Mouse (Mus musculus) thymus, adult 2 months (tissue): ENCODE measurements around the gene Elp1. TPM values are rescaled to one million over a fixed set of nuclear protein-coding genes. Genes with fewer than 3 reads are reported as not detected.

Source experiments
- DNase-seq: peaks from one replicate; pipeline ENCODE4 v3.0.0; 2021
- H3K27ac ChIP-seq: fragments of 200-500 bp; 2 replicates; pipeline ENCODE4 v1.5.1; 2012; ENCODE audit warnings: low read length, control low read depth; ENCODE audit not compliant: control insufficient read depth, insufficient read depth
- H3K27me3 ChIP-seq: fragments of 200-500 bp; 2 replicates; pipeline ENCODE4 v1.6.1; 2012; ENCODE audit warnings: mild to moderate bottlenecking, low read length, moderate library complexity, mixed read lengths; ENCODE audit not compliant: control insufficient read depth, insufficient read depth
- H3K36me3 ChIP-seq: fragments of 200-500 bp; 2 replicates; pipeline ENCODE4 v1.6.1; 2012; ENCODE audit warnings: mild to moderate bottlenecking, low read length, moderate library complexity; ENCODE audit not compliant: control insufficient read depth, insufficient read depth
- H3K4me1 ChIP-seq: fragments of 200-500 bp; replicated peaks from 2 replicates; pipeline ENCODE4 v1.6.1; 2012; ENCODE audit warnings: low read length; ENCODE audit not compliant: control insufficient read depth, insufficient read depth
- H3K4me3 ChIP-seq: fragments of 200-500 bp; 2 replicates; pipeline ENCODE4 v1.5.1; 2012; ENCODE audit warnings: mild to moderate bottlenecking, low read length, control low read depth, moderate library complexity; ENCODE audit not compliant: control insufficient read depth, insufficient read depth
- CTCF ChIP-seq: fragments of 200-500 bp; IDR thresholded peaks from 2 replicates; pipeline ENCODE4 v1.5.1; 2012; ENCODE audit warnings: mild to moderate bottlenecking, control low read depth, low read length, moderate library complexity, borderline replicate concordance; ENCODE audit not compliant: control insufficient read depth, poor library complexity, insufficient read depth; ENCODE audit errors: extremely low read depth
- POLR2A ChIP-seq: fragments of 200-500 bp; IDR thresholded peaks from 2 replicates; pipeline ENCODE4 v1.6.1; 2012; ENCODE audit warnings: mild to moderate bottlenecking, low read length, control low read depth, moderate library complexity; ENCODE audit not compliant: control insufficient read depth, poor library complexity, insufficient read depth; ENCODE audit errors: extremely low read depth
- WGBS: fragments of 180-500 bp; shearing (Covaris S2); methylation state at CpG from one replicate; pipeline ENCODE4 v1.1.7; 2018; 5-methylcytosine and 5-hydroxymethylcytosine counted together
- polyA plus RNA-seq: library from polyadenylated mRNA; depleted of rRNA; stranded (reverse); fragments of >200 nt; gene quantifications from 2 replicates; pipeline ENCODE4 v1.2.3, GENCODE M21; 2012

Elp1 gene
- polyA plus RNA-seq, 1 experiment: 18.0 TPM

GRCm38 (mm10) chr4:56842501-56842900 is 40.4 kb upstream of the Elp1 start:
- Histone ChIP-seq H3K27ac (no peak overlapping the region), H3K4me3 (no peak overlapping the region), H3K36me3 (no peaks in the 10 kb centered on the region), H3K4me1 (no peaks in the 10 kb centered on the region), H3K27me3 (no peaks in the 10 kb centered on the region)
- TF ChIP-seq POLR2A (no peak), CTCF (no peak)
- DNase-seq: no peak
- WGBS: 88% methylated on average over 7 of the region's 7 CpGs

GRCm38 (mm10) chr4:56840297-56840696 is 38.2 kb upstream of the Elp1 start:
- no peak overlapping the region for H3K27ac ChIP-seq
- no peaks in the 10 kb centered on the region for H3K36me3 ChIP-seq
- H3K4me3 ChIP-seq: no peak overlapping the region
- 93% methylated on average over 3 of the region's 3 CpGs for WGBS
- no peak for DNase-seq
- H3K27me3 ChIP-seq: no peaks in the 10 kb centered on the region
- no peaks in the 10 kb centered on the region for H3K4me1 ChIP-seq
- TF ChIP-seq POLR2A (no peak), CTCF (no peak)

- DNase-seq: no peak
- Histone ChIP-seq H3K36me3 (no peaks in the 10 kb centered on the region), H3K27ac (no peak overlapping the region), H3K4me1 (no peaks in the 10 kb centered on the region), H3K4me3 (no peak overlapping the region), H3K27me3 (no peaks in the 10 kb centered on the region)
- WGBS: 96% methylated on average over 6 of the region's 6 CpGs
- TF ChIP-seq POLR2A (no peak), CTCF (no peak)
Observed at GRCm38 (mm10) chr4:56837661-56838060, 35.5 kb upstream of the Elp1 start.

GRCm38 (mm10) chr4:56831998-56832397 is 29.9 kb upstream of the Elp1 start:
- Histone ChIP-seq H3K4me1 (peaks cover 2% of the 10 kb centered on the region; the same call in 1 of the 2 replicates), H3K27ac (no peak overlapping the region), H3K4me3 (no peak overlapping the region), H3K36me3 (no peaks in the 10 kb centered on the region), H3K27me3 (no peaks in the 10 kb centered on the region)
- WGBS: 96% methylated on average over 7 of the region's 7 CpGs
- no peak for DNase-seq
- TF ChIP-seq CTCF: no peak
- TF ChIP-seq POLR2A: no peak

- no peaks in the 10 kb centered on the region for H3K27me3 ChIP-seq
- DNase-seq: no peak
- 50% methylated on average over 13 of the region's 13 CpGs for WGBS
- H3K27ac ChIP-seq: no peak overlapping the region
- H3K4me1 ChIP-seq: peaks cover 2% of the 10 kb centered on the region; the same call in 1 of the 2 replicates
- TF ChIP-seq CTCF (no peak), POLR2A (no peak)
- H3K4me3 ChIP-seq: no peak overlapping the region
- no peaks in the 10 kb centered on the region for H3K36me3 ChIP-seq
Observed at GRCm38 (mm10) chr4:56831013-56831609, 29.0 kb upstream of the Elp1 start.

GRCm38 (mm10) chr4:56829511-56829921 is 27.4 kb upstream of the Elp1 start:
- H3K27me3 ChIP-seq: no peaks in the 10 kb centered on the region
- 89% methylated on average over 7 of the region's 7 CpGs for WGBS
- no peak overlapping the region for H3K27ac ChIP-seq
- H3K4me1 ChIP-seq: peaks cover 2% of the 10 kb centered on the region; the same call in 1 of the 2 replicates
- DNase-seq: no peak
- H3K4me3 ChIP-seq: no peak overlapping the region
- TF ChIP-seq POLR2A (no peak), CTCF (no peak)
- H3K36me3 ChIP-seq: no peaks in the 10 kb centered on the region

- Histone ChIP-seq H3K36me3 (no peaks in the 10 kb centered on the region), H3K4me3 (no peak overlapping the region), H3K27ac (no peak overlapping the region), H3K27me3 (no peaks in the 10 kb centered on the region), H3K4me1 (peaks cover 2% of the 10 kb centered on the region; the same call in 1 of the 2 replicates)
- TF ChIP-seq CTCF: no peak
- TF ChIP-seq POLR2A: no peak
- WGBS: 90% methylated on average over 3 of the region's 3 CpGs
- no peak for DNase-seq
Observed at GRCm38 (mm10) chr4:56828932-56829331, 26.8 kb upstream of the Elp1 start.
